Mouse (Mus musculus): ENCODE data around the gene Gpatch1.

DNA sequence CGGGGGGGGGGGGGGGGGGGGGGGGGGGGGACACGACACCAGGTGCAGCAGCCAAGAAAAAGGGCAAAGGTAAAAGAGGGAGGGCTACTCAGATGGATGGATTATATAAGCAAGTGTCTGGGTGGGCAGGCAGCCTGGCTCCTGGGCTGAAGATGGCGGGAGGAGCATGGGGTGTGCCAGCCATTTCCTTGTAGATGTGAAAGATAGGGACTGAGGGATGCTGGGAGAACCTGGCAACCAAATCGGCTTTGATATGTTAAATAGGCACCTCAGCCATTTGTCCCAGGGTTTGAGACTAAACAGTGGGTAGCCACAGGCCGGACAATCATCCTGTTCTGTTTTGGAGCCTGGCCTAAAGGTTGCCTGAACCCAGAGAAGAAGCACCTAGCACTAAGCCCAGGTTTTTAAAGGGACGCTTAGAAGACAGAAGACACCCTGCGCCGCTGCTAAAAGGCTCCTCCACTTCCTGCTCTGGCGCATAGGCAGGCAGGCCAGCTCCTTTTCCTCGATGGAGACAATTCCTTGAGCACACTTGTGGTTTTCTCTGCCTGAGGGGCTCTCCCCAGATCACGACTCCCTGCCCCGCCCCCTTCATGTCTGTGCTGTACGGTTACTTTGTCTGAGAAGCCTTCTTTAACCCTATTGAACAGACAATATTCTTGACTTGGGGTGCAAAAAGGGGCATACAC is 4.6 kb upstream of the Gpatch1 start:
- TF ChIP-seq TAL1 (conservative IDR thresholded peaks at IDR 0.05; ENCODE audit: low read depth, low read length) (no peak), CTCF (IDR thresholded peaks at IDR 0.05; ENCODE audit: low read depth, low read length) (no peak)
